Mouse (Mus musculus) cerebellum, adult 2 months (tissue): ENCODE measurements around the gene Spats2.
"Not testable (repeated sequence)": the region's sequence is repeated elsewhere in the genome, so short reads cannot be mapped to it uniquely, and the experiment has no call there.

Experiments
- CTCF ChIP-seq: fragments of 200-500 bp; IDR thresholded peaks from 2 replicates; pipeline ENCODE4 v1.5.1; 2011; ENCODE audit warnings: low read depth, mild to moderate bottlenecking, control low read depth, low read length, moderate library complexity, borderline replicate concordance; ENCODE audit not compliant: insufficient read depth
- POLR2A ChIP-seq: fragments of 200-500 bp; IDR thresholded peaks from 2 replicates; pipeline ENCODE4 v1.6.1; 2011; ENCODE audit warnings: low read length, control low read depth, borderline replicate concordance; ENCODE audit not compliant: insufficient read depth

DNA sequence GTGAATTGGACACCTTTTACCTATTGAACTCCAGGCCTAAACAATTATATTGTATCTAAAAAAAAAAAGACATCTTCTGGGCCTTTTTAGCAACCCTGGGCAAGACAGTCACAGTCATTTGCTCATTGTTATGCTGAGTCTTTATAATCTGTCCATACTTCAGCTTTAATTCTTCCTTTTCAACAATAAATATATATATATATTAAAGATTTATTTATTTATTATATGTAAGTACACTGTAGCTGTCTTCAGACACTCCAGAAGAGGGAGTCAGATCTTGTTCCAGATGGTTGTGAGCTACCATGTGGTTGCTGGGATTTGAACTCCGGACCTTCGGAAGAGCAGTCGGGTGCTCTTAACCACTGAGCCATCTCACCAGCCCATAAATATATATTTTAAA lies 49.7 kb upstream of the Spats2 start:
- not testable (repeated sequence) for TF ChIP-seq POLR2A, CTCF
